Mouse (Mus musculus) intestine, postnatal 0 days (tissue): ENCODE results near the gene Stx8. TPM values are rescaled to one million over a fixed set of nuclear protein-coding genes. Genes with fewer than 3 reads are reported as not detected.

ENCODE experiments used
- ATAC-seq: fragments of 200-750 bp; cut with Nextera tagmentation; 2 replicates; pipeline ENCODE4 v1.8.0; 2017; ENCODE audit warnings: mild to moderate bottlenecking, moderate TSS enrichment, moderate library complexity
- H3K27ac ChIP-seq: fragments of 300-500 bp; sonication (generic); 2 replicates; pipeline ENCODE4 v1.5.1; 2014; ENCODE audit warnings: mild to moderate bottlenecking, low read depth, low read length, moderate library complexity
- H3K27me3 ChIP-seq: fragments of 300-500 bp; sonication (generic); replicated peaks from 2 replicates; pipeline ENCODE4 v1.6.1; 2014; ENCODE audit warnings: low read length, mixed read lengths; ENCODE audit not compliant: control insufficient read depth, insufficient read depth
- H3K36me3 ChIP-seq: fragments of 300-500 bp; sonication (generic); 2 replicates; pipeline ENCODE4 v1.6.1; 2014; ENCODE audit warnings: mild to moderate bottlenecking, moderate library complexity; ENCODE audit not compliant: control insufficient read depth, insufficient read depth
- H3K4me1 ChIP-seq: fragments of 300-500 bp; sonication (generic); replicated peaks from 2 replicates; pipeline ENCODE4 v1.6.1; 2014; ENCODE audit warnings: antibody characterized with exemption, low read length, mixed read lengths; ENCODE audit not compliant: control insufficient read depth, insufficient read depth
- H3K4me2 ChIP-seq: fragments of 300-500 bp; sonication (generic); replicated peaks from 2 replicates; pipeline ENCODE4 v1.6.1; 2014; ENCODE audit warnings: low read depth, mild to moderate bottlenecking, moderate library complexity
- H3K4me3 ChIP-seq: fragments of 300-500 bp; sonication (generic); 2 replicates; pipeline ENCODE4 v1.5.1; 2014; ENCODE audit warnings: low read depth, low read length
- H3K9ac ChIP-seq: fragments of 300-500 bp; sonication (generic); 2 replicates; pipeline ENCODE4 v1.6.1; 2014; ENCODE audit warnings: mild to moderate bottlenecking, low read depth, low read length
- H3K9me3 ChIP-seq: fragments of 300-500 bp; sonication (generic); 2 replicates; pipeline ENCODE4 v1.6.1; 2016; ENCODE audit warnings: mixed run types; ENCODE audit not compliant: control insufficient read depth
- CTCF ChIP-seq: sonication (generic); IDR thresholded peaks from 2 replicates; pipeline ENCODE4 v1.5.1; 2016; ENCODE audit warnings: low read depth, mild to moderate bottlenecking, control low read depth, antibody characterized with exemption, moderate library complexity
- WGBS: fragments of 180-500 bp; shearing (Covaris S2); extraction: QIAGEN DNeasy Blood & Tissue Kit; methylation state at CpG from one replicate; pipeline ENCODE4 v1.1.7; 2014; 5-methylcytosine and 5-hydroxymethylcytosine counted together
- polyA plus RNA-seq: library from polyadenylated mRNA; unstranded; fragments of >200 nt; fragmentation: Nextera tagmentation; extraction: Ambion mirVana; gene quantifications from 2 replicates; pipeline ENCODE4 v1.2.1, GENCODE M21; 2015

Gene Stx8
- polyA plus RNA-seq, 1 experiment from 2014 or later, result 79.1 TPM

- H3K27ac ChIP-seq, result no peak overlapping the region
- no peaks in the 10 kb centered on the region; the same call in 1 of the 2 replicates for H3K36me3 ChIP-seq
- no peaks in the 10 kb centered on the region; the same call in 1 of the 2 replicates for H3K27me3 ChIP-seq
- H3K4me3 ChIP-seq, result no peak overlapping the region
- no peak overlapping the region for H3K9ac ChIP-seq
- H3K4me1 ChIP-seq, result no peaks in the 10 kb centered on the region
- WGBS, result 80% methylated on average over 2 of the region's 2 CpGs
- no peak for TF ChIP-seq CTCF
- H3K4me2 ChIP-seq, result no peak overlapping the region
- ATAC-seq, result no peak
- H3K9me3 ChIP-seq, result no peaks in the 10 kb centered on the region
Observed at GRCm38 (mm10) chr11:68079756-68080155, 113.8 kb downstream of the Stx8 start.

GRCm38 (mm10) chr11:68080999-68081398, 115.0 kb downstream of the Stx8 start:
- Histone ChIP-seq H3K27me3 (no peaks in the 10 kb centered on the region; the same call in 1 of the 2 replicates), H3K4me1 (no peaks in the 10 kb centered on the region), H3K4me3 (no peak overlapping the region), H3K27ac (no peak overlapping the region), H3K9me3 (no peaks in the 10 kb centered on the region), H3K36me3 (no peaks in the 10 kb centered on the region; the same call in 1 of the 2 replicates), H3K4me2 (no peak overlapping the region), H3K9ac (no peak overlapping the region)
- no peak for ATAC-seq
- peak; percentile 55 for TF ChIP-seq CTCF
- 91% methylated on average over 2 of the region's 2 CpGs for WGBS

- H3K9ac ChIP-seq, result no peak overlapping the region
- 76% methylated on average over 12 of the region's 12 CpGs for WGBS
- H3K36me3 ChIP-seq, result no peaks in the 10 kb centered on the region; the same call in 1 of the 2 replicates
- no peaks in the 10 kb centered on the region for H3K27me3 ChIP-seq
- H3K27ac ChIP-seq, result no peak overlapping the region
- H3K4me3 ChIP-seq, result no peak overlapping the region
- H3K9me3 ChIP-seq, result no peaks in the 10 kb centered on the region
- TF ChIP-seq CTCF, result no peak
- H3K4me2 ChIP-seq, result no peak overlapping the region
- no peak for ATAC-seq
- H3K4me1 ChIP-seq, result no peaks in the 10 kb centered on the region
Observed at GRCm38 (mm10) chr11:68082756-68083155, 116.8 kb downstream of the Stx8 start.

DNA sequence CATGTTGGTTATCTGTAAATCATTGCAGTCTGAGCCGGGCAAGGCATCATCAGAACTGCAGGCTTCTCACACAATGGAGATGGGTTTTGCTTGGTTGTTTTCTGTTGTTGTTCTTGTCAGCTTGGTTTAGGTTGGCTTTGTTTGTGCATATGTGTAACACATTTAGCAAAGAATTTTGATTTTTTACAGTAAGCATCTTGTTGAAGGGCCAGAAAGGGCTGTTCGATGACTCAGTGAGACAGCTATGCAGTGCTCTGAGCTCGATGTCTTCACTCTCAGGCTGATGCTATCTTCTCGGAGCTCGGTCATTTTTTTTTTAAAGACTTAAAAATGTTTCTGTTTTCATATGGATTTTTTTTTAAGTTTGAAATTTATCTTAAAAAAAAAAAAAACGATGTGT, 117.6 kb downstream of the Stx8 start:
- Histone ChIP-seq H3K4me1 (no peaks in the 10 kb centered on the region), H3K27me3 (no peaks in the 10 kb centered on the region), H3K9ac (no peak overlapping the region), H3K27ac (no peak overlapping the region), H3K9me3 (no peaks in the 10 kb centered on the region), H3K4me3 (no peak overlapping the region), H3K36me3 (no peaks in the 10 kb centered on the region; the same call in 1 of the 2 replicates), H3K4me2 (no peak overlapping the region)
- WGBS, result 65% methylated on average over 6 of the region's 6 CpGs
- TF ChIP-seq CTCF, result no peak
- ATAC-seq, result no peak

- no peak for ATAC-seq
- peaks cover 7% of the 10 kb centered on the region; the same call in 1 of the 2 replicates for H3K4me1 ChIP-seq
- no peak overlapping the region for H3K4me2 ChIP-seq
- H3K9me3 ChIP-seq, result no peaks in the 10 kb centered on the region
- no peak overlapping the region for H3K9ac ChIP-seq
- WGBS, result 62% methylated on average over 9 of the region's 9 CpGs
- H3K27me3 ChIP-seq, result no peaks in the 10 kb centered on the region
- peak overlapping the region; percentile 21; the same call in 1 of the 2 replicates for H3K27ac ChIP-seq
- no peak for TF ChIP-seq CTCF
- H3K36me3 ChIP-seq, result no peaks in the 10 kb centered on the region; the same call in 1 of the 2 replicates
- no peak overlapping the region for H3K4me3 ChIP-seq
Observed at GRCm38 (mm10) chr11:68086221-68086620, 120.2 kb downstream of the Stx8 start.

GRCm38 (mm10) chr11:68089426-68089825, 123.4 kb downstream of the Stx8 start:
- Histone ChIP-seq H3K4me1 (peaks cover 10% of the 10 kb centered on the region; the same call in 1 of the 2 replicates), H3K4me2 (no peak overlapping the region), H3K9ac (no peak overlapping the region), H3K27ac (no peak overlapping the region), H3K4me3 (no peak overlapping the region), H3K9me3 (no peaks in the 10 kb centered on the region), H3K36me3 (no peaks in the 10 kb centered on the region; the same call in 1 of the 2 replicates), H3K27me3 (no peaks in the 10 kb centered on the region)
- 63% methylated on average over 9 of the region's 9 CpGs for WGBS
- TF ChIP-seq CTCF, result no peak
- ATAC-seq, result no peak
